Mouse (Mus musculus) kidney, postnatal 0 days (tissue): Measurements from ENCODE around the gene Gm20671. TPM values are rescaled to one million over a fixed set of nuclear protein-coding genes. Genes with fewer than 3 reads are reported as not detected.
A peak's percentile ranks its signal among the peaks of the same experiment; 100 is the strongest.
"Not testable (repeated sequence)": the region's sequence is repeated elsewhere in the genome, so short reads cannot be mapped to it uniquely, and the experiment has no call there.

ENCODE experiments used
- ATAC-seq: fragments of 200-750 bp; cut with Nextera tagmentation; replicated peaks from 2 replicates; pipeline ENCODE4 v1.8.0; 2017; ENCODE audit warnings: low read depth, moderate number of reproducible peaks, moderate TSS enrichment, moderate library complexity; ENCODE audit not compliant: low FRiP score
- DNase-seq: peaks from one replicate; pipeline ENCODE4 v3.0.0-alpha.2; 2016; ENCODE audit warnings: low spot score
- H3K27ac ChIP-seq: fragments of 300-500 bp; sonication (generic); 2 replicates; pipeline ENCODE4 v1.5.1; 2014; ENCODE audit warnings: mild to moderate bottlenecking
- H3K27me3 ChIP-seq: fragments of 300-500 bp; sonication (generic); 2 replicates; pipeline ENCODE4 v1.6.1; 2014; ENCODE audit warnings: low read length, mixed read lengths; ENCODE audit not compliant: insufficient read depth
- H3K36me3 ChIP-seq: fragments of 300-500 bp; sonication (generic); 2 replicates; pipeline ENCODE4 v1.6.1; 2014; ENCODE audit warnings: low read length, mixed read lengths; ENCODE audit not compliant: insufficient read depth
- H3K4me1 ChIP-seq: fragments of 300-500 bp; sonication (generic); replicated peaks from 2 replicates; pipeline ENCODE4 v1.6.1; 2014; ENCODE audit warnings: antibody characterized with exemption, low read length, mixed read lengths; ENCODE audit not compliant: insufficient read depth
- H3K4me2 ChIP-seq: fragments of 300-500 bp; sonication (generic); 2 replicates; pipeline ENCODE4 v1.6.1; 2014; ENCODE audit warnings: mild to moderate bottlenecking, low read length, moderate library complexity, mixed read lengths
- H3K4me3 ChIP-seq: fragments of 300-500 bp; sonication (generic); replicated peaks from 2 replicates; pipeline ENCODE4 v1.5.1; 2014; ENCODE audit warnings: low read depth, low read length
- H3K9ac ChIP-seq: fragments of 300-500 bp; sonication (generic); 2 replicates; pipeline ENCODE4 v1.6.1; 2014; ENCODE audit warnings: low read depth, low read length
- H3K9me3 ChIP-seq: fragments of 300-500 bp; sonication (generic); replicated peaks from 2 replicates; pipeline ENCODE4 v1.6.1; 2016; ENCODE audit warnings: low read length, inconsistent platforms, mixed read lengths
- CTCF ChIP-seq: IDR thresholded peaks from 2 replicates; pipeline ENCODE4 v1.5.1; 2016; ENCODE audit warnings: antibody characterized with exemption, low read depth, mild to moderate bottlenecking, moderate library complexity
- WGBS: fragments of 180-500 bp; shearing (Covaris S2); extraction: QIAGEN DNeasy Blood & Tissue Kit; methylation state at CpG from one replicate; pipeline ENCODE4 v1.1.7; 2014; 5-methylcytosine and 5-hydroxymethylcytosine counted together
- polyA plus RNA-seq: library from polyadenylated mRNA; unstranded; fragments of >200 nt; fragmentation: Nextera tagmentation; extraction: Ambion mirVana; gene quantifications from 2 replicates; pipeline ENCODE4 v1.2.1, GENCODE M21; 2015

The Gm20671 gene
- polyA plus RNA-seq, 1 experiment from 2014 or later, result not detected

- TF ChIP-seq CTCF, result no peak
- Histone ChIP-seq H3K9me3 (no peaks in the 10 kb centered on the region), H3K4me1 (no peaks in the 10 kb centered on the region), H3K27ac (no peak overlapping the region), H3K36me3 (no peaks in the 10 kb centered on the region; the same call in 1 of the 2 replicates), H3K4me3 (no peak overlapping the region), H3K9ac (no peak overlapping the region), H3K4me2 (no peak overlapping the region), H3K27me3 (no peaks in the 10 kb centered on the region)
- DNase-seq (no peak), ATAC-seq (no peak)
- WGBS, result 93% methylated on average over 8 of the region's 8 CpGs
Observed at GRCm38 (mm10) chr5:32756141-32756540, 70.8 kb downstream of the Gm20671 start.

GRCm38 (mm10) chr5:32751736-32752135 lies 75.2 kb downstream of the Gm20671 start:
- Histone ChIP-seq H3K36me3 (no peaks in the 10 kb centered on the region), H3K4me3 (no peak overlapping the region), H3K4me2 (no peak overlapping the region), H3K27me3 (no peaks in the 10 kb centered on the region), H3K27ac (no peak overlapping the region), H3K9me3 (no peaks in the 10 kb centered on the region), H3K4me1 (0 out of 2 replicates have a peak, but pooled peaks cover 4% of the 10 kb centered on the region), H3K9ac (no peak overlapping the region)
- TF ChIP-seq CTCF, result no peak
- 41% methylated on average over 2 of the region's 2 CpGs for WGBS
- no peak for ATAC-seq
- DNase-seq, result no peak

- no peak for TF ChIP-seq CTCF
- ATAC-seq (no peak), DNase-seq (no peak)
- Histone ChIP-seq H3K36me3 (no peaks in the 10 kb centered on the region), H3K4me2 (no peak overlapping the region), H3K27me3 (no peaks in the 10 kb centered on the region), H3K4me3 (no peak overlapping the region), H3K9me3 (no peaks in the 10 kb centered on the region), H3K9ac (no peak overlapping the region), H3K4me1 (peaks cover 14% of the 10 kb centered on the region; the same call in 1 of the 2 replicates), H3K27ac (no peak overlapping the region)
- WGBS, result 79% methylated on average over 6 of the region's 6 CpGs
Observed at GRCm38 (mm10) chr5:32748936-32749335, 78.0 kb downstream of the Gm20671 start.

- 63% methylated on average over 6 of the region's 6 CpGs for WGBS
- no peak overlapping the region for H3K9ac ChIP-seq
- DNase-seq, result peak; percentile 83
Observed at GRCm38 (mm10) chr5:32747650-32748375, 79.1 kb downstream of the Gm20671 start.

GRCm38 (mm10) chr5:32745705-32746655 lies 80.9 kb downstream of the Gm20671 start:
- peak overlapping the region; percentile 59 for H3K9ac ChIP-seq
- no peaks in the 10 kb centered on the region for H3K27me3 ChIP-seq
- peak overlapping the region; percentile 32 for H3K4me3 ChIP-seq
- peak; percentile 26; the same call in 1 of the 2 replicates for TF ChIP-seq CTCF
- peak; percentile 97 for DNase-seq
- peaks cover 14% of the 10 kb centered on the region; the same call in 1 of the 2 replicates for H3K4me1 ChIP-seq
- peak overlapping the region; percentile 85 for H3K27ac ChIP-seq
- peak overlapping the region; percentile 46 for H3K4me2 ChIP-seq
- WGBS, result 5% methylated on average over 7 of the region's 10 CpGs
- ATAC-seq, result peak; percentile 91
- H3K36me3 ChIP-seq, result 0 out of 2 replicates have a peak, but pooled peaks cover 3% of the 10 kb centered on the region
- no peaks in the 10 kb centered on the region for H3K9me3 ChIP-seq

More at GRCm38 (mm10) chr5:32747650-32748375, 79.1 kb downstream of the Gm20671 start:
- Histone ChIP-seq H3K27ac (no peak overlapping the region), H3K9me3 (no peaks in the 10 kb centered on the region), H3K36me3 (no peaks in the 10 kb centered on the region), H3K4me1 (peaks cover 14% of the 10 kb centered on the region; the same call in 1 of the 2 replicates), H3K4me2 (no peak overlapping the region), H3K4me3 (no peak overlapping the region), H3K27me3 (no peaks in the 10 kb centered on the region)
- no peak for ATAC-seq
- TF ChIP-seq CTCF, result peak; percentile 91

GRCm38 (mm10) chr5:32742149-32742548 lies 84.8 kb downstream of the Gm20671 start:
- H3K27ac ChIP-seq, result no peak overlapping the region
- peak; percentile 45; the same call in 1 of the 2 replicates for TF ChIP-seq CTCF
- DNase-seq (no peak), ATAC-seq (no peak)
- H3K4me3 ChIP-seq, result no peak overlapping the region
- no peak overlapping the region for H3K9ac ChIP-seq
- H3K27me3 ChIP-seq, result no peaks in the 10 kb centered on the region
- H3K4me2 ChIP-seq, result no peak overlapping the region
- WGBS, result 74% methylated on average over 9 of the region's 9 CpGs
- peaks cover 14% of the 10 kb centered on the region; the same call in 1 of the 2 replicates for H3K4me1 ChIP-seq
- 0 out of 2 replicates have a peak, but pooled peaks cover 3% of the 10 kb centered on the region for H3K36me3 ChIP-seq
- H3K9me3 ChIP-seq, result no peaks in the 10 kb centered on the region

- ATAC-seq, result not testable (repeated sequence)
Observed at GRCm38 (mm10) chr5:32741377-32741776, 85.5 kb downstream of the Gm20671 start.

GRCm38 (mm10) chr5:32740850-32741249 lies 86.1 kb downstream of the Gm20671 start:
- WGBS, result 79% methylated on average over 8 of the region's 8 CpGs
- not testable (repeated sequence) for H3K36me3 ChIP-seq, H3K9me3 ChIP-seq, DNase-seq, H3K4me3 ChIP-seq, H3K9ac ChIP-seq, ATAC-seq, H3K4me1 ChIP-seq, H3K4me2 ChIP-seq, H3K27ac ChIP-seq, H3K27me3 ChIP-seq

More at GRCm38 (mm10) chr5:32741377-32741776, 85.5 kb downstream of the Gm20671 start:
- H3K4me3 ChIP-seq, H3K9me3 ChIP-seq, DNase-seq, H3K36me3 ChIP-seq, H3K4me2 ChIP-seq, H3K4me1 ChIP-seq, H3K27me3 ChIP-seq, H3K27ac ChIP-seq, H3K9ac ChIP-seq: not testable (repeated sequence)
- 92% methylated on average over 4 of the region's 4 CpGs for WGBS
